Mouse (Mus musculus) urinary bladder, postnatal 25 days (tissue): Measurements from ENCODE around the gene Gna12.

Experiments
- DNase-seq: peaks from one replicate; pipeline ENCODE4 v3.0.0; 2022; ENCODE audit warnings: low spot score

The Gna12 gene

DNA sequence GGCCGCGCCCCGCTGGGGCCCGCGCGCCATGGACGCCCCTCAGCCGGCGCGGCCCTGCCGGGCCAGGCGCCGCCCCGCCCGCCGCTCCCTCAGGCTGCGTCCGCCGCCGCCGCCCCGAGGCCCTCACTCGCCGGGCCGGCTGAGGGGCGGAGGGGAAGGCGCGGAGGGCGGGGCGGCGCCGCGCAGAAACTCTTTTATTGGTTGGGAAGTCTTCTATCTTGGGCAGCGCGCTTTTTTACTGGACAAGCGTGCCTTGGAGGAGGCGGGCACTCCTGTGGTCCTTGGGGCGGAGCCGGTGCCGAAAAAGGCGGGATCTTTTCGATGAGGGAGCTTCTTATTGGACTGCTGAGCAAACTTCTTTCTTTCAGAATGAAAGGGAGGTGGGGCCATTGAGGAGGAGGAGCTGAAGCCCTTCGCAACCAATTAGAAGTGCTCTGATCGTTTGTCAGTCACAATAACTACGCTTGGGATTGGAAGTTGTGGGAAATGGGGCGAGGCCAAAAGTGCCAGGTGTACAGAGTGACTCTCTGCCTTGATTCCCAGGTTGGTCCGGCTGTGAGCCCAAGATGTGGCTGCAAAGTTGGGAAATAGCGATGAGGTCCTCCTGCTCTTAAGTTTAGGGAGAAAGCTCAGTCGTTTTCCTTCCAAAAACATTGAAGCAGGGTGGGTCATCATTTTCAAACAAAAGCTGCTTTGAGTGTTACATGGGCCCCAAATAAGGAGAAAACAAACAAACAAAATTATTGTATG, at the start of gene Gna12:
TSS of gene Gna12 (minus strand) at position 118 of the 750 bp plus-strand sequence.
- DNase-seq = peak; percentile 89

GRCm38 (mm10) chr5:140878644-140879043, 48.4 kb upstream of the Gna12 start:
- DNase-seq = no peak

- no peak for DNase-seq
These were observed 43.6 kb upstream of the Gna12 start for GRCm38 (mm10) chr5:140873736-140874307.

- DNase-seq = no peak
These were observed 42.9 kb upstream of the Gna12 start for GRCm38 (mm10) chr5:140873039-140873551.

DNA sequence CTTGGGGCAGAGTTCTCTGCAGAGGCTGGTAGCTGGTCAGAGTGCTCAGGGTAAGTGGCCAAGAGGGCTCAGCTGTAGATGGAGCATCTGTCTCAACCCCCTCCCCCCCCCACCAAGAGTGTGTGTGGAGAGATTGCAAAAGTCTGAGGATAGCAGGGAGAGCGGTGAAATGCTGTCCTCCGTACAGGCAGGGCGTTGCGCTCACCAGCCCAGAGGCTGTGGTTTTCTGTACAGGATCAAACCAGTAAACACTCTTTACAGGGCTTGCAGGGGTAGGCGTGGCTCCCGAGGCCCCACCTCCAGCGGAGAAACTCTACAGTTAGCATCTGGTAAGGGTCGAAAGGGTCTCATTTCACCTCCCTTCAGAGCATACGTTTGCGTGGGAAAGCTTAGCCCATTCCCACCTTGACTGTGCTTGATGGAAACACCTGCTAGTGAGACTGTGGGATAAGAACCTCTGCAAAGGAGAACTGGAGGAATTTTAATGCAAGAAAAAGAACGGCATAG, 42.4 kb upstream of the Gna12 start:
- no peak for DNase-seq

- no peak for DNase-seq
These were observed 41.0 kb upstream of the Gna12 start for GRCm38 (mm10) chr5:140871241-140871640.

- DNase-seq = peak; percentile 28
These were observed 38.8 kb upstream of the Gna12 start for GRCm38 (mm10) chr5:140869034-140869433.

DNA sequence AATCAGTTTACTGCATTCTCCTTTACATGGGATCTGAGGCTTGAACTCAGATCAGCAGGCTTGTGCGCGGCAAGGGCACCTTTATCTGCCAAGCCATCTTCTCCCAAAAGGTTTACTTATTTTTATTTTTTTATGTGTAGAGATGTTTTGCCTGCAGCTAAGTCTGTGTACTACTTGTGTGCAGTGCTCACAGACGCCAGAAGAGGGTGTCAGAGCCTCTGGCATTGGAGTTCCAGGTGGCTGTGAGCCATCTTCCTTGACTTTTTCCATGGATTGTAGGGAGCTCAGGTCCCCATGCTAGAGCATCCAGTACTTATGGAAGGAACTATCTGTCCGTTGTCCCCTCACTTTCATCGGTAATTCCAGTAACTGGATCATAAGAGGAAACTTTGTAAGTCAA, 29.5 kb upstream of the Gna12 start:
- DNase-seq = no peak

DNA sequence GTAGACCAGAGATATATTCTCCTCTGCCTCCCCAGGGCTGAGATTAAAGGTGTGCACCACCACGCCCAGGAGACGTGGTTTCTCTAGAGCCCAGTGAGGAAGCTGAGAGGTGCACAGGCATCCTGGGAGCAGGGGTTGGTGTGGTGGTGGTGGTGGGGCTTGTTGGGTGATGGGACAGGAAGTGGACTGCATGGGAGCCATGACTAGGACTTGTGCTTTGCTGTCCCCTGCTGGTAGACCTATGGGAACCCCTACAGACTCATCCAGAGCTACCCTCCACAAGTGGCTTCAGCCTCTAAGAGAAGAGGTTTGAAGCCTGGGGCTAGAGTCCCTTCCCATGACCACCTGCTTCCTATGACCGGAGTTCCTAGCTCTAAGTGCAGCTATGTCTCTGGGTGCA, 28.1 kb upstream of the Gna12 start:
- DNase-seq = no peak

GRCm38 (mm10) chr5:140857432-140858154, 27.4 kb upstream of the Gna12 start:
- no peak for DNase-seq

DNA sequence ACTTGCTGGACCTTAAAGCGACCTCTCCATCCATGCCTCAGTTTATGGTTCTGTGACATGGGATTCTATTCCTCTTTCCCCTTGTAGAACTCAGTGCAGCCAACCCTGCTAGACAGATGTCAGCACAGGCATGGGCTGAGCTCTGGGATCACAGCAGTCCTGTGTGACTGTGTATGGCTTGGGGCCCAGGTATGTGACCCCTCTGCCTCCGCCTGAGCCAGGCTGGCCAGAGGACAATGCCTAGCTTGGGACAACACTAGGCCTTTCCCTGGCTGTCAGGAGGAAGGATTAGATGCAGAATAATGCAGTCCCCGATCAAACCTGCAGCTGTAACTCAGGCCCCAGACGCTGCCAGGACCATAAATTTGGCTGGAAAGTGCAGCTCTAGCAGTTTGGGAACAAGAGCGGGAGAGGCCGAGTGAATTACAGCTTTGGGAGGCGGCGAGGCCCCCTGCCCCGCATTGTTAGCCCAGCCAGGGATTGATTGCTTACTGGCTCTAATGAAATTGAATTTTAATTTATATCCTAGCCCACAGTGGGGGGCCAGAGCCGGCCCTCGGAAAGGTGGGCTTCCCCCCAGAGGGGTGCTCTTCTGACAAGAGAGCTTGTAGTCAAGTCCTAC, 25.8 kb upstream of the Gna12 start:
- DNase-seq = no peak

- DNase-seq = no peak
These were observed 24.5 kb upstream of the Gna12 start for GRCm38 (mm10) chr5:140854700-140855099.

- DNase-seq = no peak
These were observed 23.5 kb upstream of the Gna12 start for GRCm38 (mm10) chr5:140853723-140854122.

- DNase-seq = no peak
These were observed 22.3 kb upstream of the Gna12 start for GRCm38 (mm10) chr5:140852435-140852996.

DNA sequence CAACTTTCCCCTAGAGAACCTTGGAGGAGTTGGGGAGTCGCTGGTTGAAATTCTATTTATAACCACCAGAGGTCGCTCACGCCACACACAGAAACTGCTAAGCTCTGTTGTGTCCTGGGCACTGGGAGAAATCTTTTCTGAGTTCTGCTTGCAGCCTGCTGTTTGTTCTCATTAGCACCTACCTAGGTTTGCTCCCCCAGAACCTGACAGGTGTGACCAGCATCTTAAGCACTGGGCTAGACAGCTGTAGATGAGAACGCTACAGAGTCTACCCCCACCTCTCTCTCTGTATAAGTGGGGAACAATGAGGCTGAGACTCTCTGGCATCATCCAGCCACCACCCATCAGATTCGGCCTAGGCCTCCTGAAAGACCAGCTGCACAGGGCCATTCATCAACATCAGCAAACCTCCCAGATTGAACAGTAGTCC, 17.1 kb upstream of the Gna12 start:
- peak; percentile 12 for DNase-seq

DNA sequence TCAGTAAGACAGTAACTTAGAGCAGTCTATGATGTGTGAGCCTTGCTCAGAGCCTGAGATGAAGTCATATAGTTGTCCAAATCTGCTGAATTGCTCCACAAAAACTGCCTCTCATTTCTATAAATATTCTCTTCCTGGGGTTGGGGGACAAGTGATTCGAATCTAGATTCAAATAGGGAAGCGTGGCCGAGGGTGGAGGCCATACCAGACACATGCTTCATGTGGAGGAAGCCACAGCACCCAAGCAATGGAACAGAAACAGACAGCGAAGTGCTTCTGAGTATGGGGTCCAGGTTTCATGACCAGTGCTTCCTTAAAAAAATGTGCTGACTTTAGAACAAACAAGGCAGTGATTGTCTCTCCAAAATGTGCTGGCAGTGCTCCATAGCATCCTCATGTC, 11.7 kb upstream of the Gna12 start:
- no peak for DNase-seq

DNA sequence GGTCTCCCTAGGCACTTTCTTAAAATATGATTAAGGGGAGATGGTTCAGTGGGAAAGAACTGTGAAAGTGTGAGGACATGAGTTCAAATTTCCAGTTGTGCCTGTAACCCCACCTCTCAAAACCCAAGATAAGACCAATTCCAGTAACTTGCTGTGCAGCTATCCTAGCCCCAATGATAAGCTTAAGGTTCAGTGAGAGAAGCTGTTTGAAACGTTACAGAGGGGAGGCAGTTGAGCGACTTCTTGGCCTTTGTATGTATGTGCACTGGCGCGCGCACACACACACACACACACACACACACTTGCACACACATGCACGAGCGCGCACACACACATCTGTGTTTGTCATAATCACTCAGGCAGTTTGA, 817 bp upstream of the Gna12 start:
- no peak for DNase-seq

GRCm38 (mm10) chr5:140829911-140830294, 328 bp downstream of the Gna12 start:
- DNase-seq = peak; percentile 54

- no peak for DNase-seq
These were observed 935 bp downstream of the Gna12 start for GRCm38 (mm10) chr5:140829081-140829910.

GRCm38 (mm10) chr5:140828363-140828762, 1.9 kb downstream of the Gna12 start:
- no peak for DNase-seq

DNA sequence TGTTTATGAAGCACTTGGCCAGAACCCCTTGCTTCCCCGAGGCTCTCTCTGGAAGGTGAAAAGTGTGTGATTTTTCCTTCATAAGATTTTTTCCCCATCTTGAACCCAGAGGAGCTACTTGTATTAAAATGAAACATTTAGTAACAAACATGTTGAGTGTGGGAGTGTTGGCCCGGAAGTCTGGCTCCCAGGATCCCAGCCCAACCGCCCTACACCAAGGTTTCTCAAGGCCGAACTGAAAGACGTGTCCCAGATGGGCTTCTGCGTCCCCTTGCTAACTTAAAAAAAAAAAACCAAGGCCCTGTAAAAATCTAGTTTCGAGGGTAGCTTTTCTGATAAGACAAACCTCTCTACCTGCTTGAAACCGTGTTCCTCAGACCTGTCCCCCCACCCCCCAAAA, 2.3 kb downstream of the Gna12 start:
- no peak for DNase-seq
